Mouse (Mus musculus) layer of hippocampus, postnatal 10 days (tissue): ENCODE measurements around the gene Hcn1. TPM values are rescaled to one million over a fixed set of nuclear protein-coding genes. Genes with fewer than 3 reads are reported as not detected.

Experiments used
- DNase-seq, 2 experiments: peaks; one replicate each; pipeline ENCODE4 v3.0.0; 2021; ENCODE audit warnings: low spot score in 2 of 2
- long read RNA-seq: library from polyadenylated mRNA; stranded (forward); transcript quantifications from one replicate; pipeline ENCODE4 v2.0.0, GENCODE M21; 2023
- total RNA-seq, 2 experiments: library from RNA; stranded (reverse); gene quantifications; 2 replicates each; pipeline ENCODE4 v1.2.3; 2021

The Hcn1 gene
- total RNA-seq = 10 to 100 TPM; 36.5 to 39.6 TPM
- long read RNA-seq, full-length matches to known transcripts = 11 of 14 reads
- long read RNA-seq, partial matches to known transcripts = 1 of 14 reads
- long read RNA-seq, other reads (novel, unspliced or antisense) = 2 of 14 reads

DNA sequence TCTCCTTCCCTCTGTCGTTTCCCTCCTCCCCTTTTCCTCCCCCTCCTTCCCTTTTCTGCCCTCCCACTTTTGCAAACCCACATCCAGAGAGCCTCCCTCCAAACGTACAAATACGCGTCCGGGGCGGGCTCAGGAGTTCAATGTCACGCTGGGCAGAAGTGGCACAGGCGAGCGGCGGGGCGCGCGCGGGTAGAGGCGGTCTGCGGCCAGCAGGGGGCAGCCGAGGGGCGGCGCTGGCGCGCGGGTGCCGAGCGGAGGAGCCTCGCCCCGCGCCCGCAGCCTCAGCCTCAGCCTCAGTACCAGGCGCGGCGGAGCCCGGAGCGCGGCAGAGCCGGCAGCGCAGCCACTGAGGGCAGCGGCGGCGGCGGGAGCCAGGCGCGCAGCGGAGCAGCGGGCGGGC lies at the start of gene Hcn1:
Gene Hcn1 (plus strand): TSS at position 140 of the 400 bp plus-strand sequence.
- DNase-seq = peak; percentile 81 to 91

- DNase-seq = peak; percentile 22 to 47
These were observed 34.9 kb upstream of the Hcn1 start for GRCm38 (mm10) chr13:117567251-117567650.

DNA sequence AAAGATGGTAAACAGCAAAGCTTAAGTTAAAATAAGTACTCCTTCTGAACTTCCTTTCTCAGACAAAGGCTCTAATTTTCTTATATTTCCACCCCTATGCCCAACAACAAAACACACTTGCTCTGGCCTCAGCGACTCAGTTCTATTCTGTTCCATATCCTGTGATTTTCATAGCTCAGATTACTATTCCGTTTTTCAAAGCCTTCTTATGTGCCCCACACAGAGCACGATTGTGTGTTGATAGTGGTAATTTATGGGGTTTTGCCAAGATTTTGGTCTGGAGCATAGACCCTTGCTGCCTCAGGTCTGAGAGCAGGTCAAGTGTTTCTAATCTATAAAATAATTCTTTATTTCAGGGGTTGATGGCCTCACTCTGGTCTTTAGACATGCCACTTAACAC lies 30.4 kb upstream of the Hcn1 start:
- DNase-seq = no peak

DNA sequence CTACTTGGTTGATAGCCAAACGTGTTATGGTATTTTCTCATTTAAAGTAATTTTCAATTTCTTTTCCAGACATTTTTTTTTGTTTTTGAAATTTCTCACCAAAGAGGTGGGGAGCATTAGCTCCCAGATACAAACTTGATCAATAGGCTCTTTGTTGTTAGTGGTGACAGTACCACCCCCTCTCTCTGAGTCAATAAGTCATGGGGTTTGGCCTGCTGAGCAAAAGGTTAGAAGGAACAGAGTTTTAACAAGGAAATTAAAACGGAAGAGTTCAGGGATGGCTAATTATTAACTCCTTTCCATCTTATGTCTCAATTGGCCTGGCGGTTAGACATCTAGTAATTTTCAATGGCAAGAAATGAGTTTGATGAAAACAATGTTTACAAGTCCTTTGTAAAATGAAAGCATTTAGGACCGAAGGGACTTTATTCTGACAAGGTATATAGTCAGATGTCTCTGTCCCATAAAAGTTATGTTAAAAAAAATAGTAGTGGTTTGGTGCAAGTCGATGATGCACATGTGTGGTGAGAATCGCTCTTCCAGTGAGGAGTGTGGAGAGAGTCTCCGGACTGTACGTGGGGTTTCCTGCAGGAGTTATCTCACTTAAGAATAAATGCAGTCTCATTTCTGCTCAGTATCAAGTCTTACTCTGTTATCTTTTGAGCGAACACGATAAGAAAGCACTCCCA lies 7.5 kb upstream of the Hcn1 start:
- no peak for DNase-seq

GRCm38 (mm10) chr13:117595183-117595532 lies 7.0 kb upstream of the Hcn1 start:
- no peak for DNase-seq

GRCm38 (mm10) chr13:117601331-117601965 lies 672 bp upstream of the Hcn1 start:
- DNase-seq = no peak

DNA sequence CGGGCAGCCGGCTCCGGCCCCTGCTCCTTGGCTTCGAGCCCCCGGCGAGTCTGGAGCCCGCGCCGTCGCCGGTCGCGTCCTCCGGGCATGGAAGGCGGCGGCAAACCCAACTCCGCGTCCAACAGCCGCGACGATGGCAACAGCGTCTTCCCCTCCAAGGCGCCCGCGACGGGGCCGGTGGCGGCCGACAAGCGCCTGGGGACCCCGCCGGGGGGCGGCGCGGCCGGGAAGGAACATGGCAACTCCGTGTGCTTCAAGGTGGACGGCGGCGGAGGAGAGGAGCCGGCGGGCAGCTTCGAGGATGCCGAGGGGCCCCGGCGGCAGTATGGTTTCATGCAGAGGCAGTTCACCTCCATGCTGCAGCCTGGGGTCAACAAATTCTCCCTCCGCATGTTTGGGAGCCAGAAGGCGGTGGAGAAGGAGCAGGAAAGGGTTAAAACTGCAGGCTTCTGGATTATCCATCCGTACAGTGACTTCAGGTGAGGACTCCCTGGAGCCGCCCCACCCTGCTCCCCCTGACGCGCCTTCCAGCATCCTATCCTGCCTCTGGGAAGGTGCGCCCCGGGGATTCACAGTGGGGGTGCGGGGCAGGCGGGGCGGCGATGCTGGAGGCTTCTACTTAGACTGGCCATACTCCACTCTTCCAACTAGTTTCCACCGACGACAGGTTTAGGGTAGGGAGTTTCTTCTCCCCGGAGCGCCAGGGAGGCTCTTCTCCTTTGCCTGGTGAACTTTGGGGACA lies 668 bp downstream of the Hcn1 start:
- DNase-seq = peak; percentile 28 to 45

DNA sequence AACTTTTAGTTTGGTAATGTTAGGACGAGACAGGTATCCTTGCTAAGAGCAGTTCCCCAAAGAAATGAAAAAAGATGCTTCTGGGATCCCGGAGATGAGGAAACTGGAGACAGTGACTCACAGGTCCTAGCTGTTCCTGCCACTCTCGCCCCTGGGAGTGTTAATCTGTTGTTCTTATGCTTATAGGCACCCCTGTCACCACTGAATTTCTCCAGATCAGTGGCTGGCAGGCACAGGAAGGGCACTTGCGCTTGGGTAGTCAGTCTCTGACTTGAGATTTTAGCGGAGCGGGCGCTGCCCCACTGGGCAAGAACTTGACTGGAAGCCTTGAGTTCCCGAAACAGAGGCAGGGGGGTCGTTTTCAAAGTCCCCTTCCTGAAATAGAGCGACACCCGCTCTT lies 1.3 kb downstream of the Hcn1 start:
- peak; percentile 12 to 23 for DNase-seq

DNA sequence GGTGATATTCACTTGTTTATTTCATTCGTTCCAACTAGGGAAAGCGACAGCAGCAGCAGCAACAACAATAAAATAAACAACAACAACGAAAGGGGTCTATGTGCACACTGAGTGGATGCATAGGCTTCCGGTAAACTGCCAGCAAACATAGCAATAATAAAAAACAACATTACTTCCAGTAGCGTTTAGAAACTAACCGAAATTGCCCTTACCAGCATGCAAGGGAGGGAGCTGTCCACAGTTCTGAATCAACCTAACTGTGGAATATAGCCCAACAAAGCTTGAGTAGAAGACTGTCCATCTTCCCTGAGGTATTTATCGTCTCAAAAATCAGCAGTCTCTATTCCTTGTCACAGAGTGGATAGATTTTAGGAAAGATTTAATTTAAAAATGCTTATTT lies 2.0 kb downstream of the Hcn1 start:
- DNase-seq = no peak

DNA sequence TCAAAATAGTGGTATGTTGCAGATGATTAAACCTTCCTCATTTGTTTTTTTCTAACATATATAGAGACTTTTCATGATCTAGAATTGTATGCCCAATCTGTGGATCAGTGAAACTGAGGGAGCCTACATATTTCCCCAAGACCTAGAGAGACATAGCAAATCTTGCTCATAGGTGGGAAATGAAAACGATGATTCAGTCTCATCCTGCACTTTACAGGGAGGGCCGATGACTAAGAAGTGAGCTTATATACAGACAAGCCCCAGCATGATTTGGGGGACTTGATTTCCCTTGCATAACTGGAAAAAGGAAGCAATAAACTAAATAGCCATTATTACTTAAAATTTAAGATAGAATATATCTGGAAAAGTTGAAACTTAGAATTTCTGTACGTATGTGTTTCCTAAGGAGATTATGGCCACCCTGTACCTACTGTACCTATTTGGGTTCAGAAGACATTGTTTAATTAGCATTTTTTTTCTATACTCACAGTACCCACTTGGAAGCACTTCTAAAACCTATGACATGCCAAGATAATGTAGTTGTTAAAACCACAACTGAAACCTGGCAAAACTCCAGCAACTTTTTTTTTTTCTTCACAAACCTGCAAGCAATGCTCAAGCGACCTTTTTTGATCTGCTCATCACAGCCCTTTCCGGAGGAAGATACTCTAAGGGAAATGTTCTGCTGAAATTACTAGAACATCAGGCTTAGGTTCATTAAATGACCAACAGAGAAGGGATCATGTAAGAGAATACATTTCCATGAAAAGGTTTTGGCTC lies 3.0 kb downstream of the Hcn1 start:
- no peak for DNase-seq

DNA sequence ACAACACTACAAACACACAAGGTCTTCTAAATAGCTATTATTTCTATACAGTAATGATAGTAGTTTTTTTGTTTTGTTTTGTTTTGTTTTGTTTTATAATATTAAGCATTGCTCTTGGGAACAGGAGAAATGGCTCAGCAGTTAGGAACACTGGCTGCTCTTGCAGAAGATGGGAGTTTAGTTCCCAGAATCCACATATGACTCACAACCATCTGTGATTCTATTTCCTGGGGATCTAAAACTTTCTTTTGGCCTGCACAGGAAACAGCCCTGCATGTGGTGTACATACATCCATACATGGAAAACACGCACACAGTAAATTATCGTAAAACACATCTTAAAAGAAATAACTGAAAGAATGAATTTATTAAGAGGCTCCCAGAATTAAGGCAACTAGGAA lies 9.8 kb downstream of the Hcn1 start:
- DNase-seq = no peak

- no peak for DNase-seq
These were observed 17.4 kb downstream of the Hcn1 start for GRCm38 (mm10) chr13:117619544-117619943.

DNA sequence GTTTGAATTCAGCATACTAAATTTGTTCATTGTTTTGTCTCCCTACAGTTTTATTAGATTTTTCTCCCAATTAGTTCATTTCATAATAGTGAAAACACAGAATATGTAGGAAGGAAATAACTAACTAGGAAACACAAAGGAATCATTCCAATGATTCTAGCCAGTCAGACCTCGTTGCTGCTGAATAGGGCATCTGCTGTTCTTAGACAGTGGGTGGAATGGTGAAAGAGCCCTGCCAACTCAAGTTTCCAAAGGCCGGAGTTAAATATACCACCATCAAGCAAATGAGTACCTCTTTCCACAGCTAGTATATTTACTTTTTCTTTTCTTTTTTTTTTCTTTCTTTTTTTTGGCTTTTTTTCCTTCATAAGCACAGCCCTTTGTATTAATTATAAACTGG lies 55.4 kb downstream of the Hcn1 start:
- DNase-seq = no peak

DNA sequence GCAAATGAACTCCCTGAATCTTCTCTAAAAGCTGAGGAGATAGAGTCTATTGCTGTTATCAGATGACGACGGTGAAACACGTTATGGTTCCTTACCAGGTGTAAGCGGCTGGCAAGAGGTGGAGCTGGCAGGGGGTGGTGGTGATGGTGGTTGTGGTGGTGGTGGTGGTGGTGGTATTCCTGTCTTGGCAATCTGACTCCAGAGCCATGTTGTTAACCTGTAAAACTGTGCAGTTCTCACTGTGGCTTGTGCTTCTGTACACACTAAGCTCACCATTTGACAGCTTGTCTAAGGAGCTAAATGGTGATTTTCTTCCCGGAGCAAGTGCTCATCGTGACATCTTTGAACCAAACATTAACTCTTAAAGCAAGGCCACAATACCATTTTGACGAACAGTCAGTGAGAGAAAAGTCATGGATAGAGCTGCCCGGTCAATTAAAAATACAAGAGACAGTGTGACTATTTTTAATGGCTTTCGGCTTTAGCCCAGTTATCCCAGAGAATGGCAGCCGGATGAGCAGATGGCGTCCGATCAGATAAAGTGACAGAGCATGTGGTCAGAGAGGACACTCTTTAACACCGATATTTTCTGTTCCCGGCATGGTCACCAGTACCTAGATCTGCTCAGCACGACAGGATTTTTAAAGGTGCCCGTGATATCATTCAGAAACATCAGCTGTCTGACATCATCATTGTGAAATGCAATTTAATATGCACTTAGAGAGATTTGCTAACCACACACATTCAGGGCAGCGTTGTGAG lies 56.5 kb downstream of the Hcn1 start:
- peak; percentile 14 to 20 for DNase-seq

GRCm38 (mm10) chr13:117659511-117659910 lies 57.4 kb downstream of the Hcn1 start:
- DNase-seq = peak in 1 of 2 experiments; percentile 23

- DNase-seq = no peak
These were observed 60.5 kb downstream of the Hcn1 start for GRCm38 (mm10) chr13:117662661-117663060.

DNA sequence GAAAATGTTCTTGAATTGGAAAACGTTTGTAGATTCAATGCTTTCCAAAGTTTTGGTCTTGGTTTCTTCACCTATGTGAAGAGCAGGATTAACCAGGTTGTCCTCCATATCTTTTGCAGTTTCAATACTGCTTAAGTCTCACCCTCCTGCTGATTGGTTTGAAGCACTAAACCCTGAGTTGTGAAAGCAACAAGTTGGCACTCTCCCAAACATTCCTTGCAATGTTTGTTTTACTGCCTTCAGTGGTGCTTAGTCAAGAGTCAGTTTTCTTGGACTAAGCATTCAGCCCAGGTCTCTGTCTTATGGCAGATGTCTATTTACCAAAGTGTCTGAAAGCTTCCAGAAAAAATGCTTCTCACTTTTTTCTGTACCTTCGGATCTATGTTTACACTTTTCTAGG lies 67.2 kb downstream of the Hcn1 start:
- no peak for DNase-seq

DNA sequence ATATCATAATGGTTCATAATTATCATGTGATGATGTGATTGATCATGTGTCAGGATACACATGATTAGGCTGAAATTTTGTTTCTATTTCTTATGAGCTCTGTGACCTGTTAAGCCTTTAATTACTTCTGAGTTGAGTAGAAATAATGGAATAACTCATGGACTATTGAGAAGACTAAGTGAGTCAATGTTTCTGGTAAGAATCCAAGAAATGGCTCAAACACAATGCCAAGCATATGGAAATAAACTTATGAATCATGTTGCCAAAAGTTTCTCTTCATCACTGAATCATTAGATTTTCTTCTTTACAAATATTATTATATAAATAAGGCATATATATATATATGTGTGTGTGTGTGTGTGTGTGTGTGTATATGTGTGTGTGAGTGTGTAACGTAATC lies 69.7 kb downstream of the Hcn1 start:
- no peak for DNase-seq

GRCm38 (mm10) chr13:117676418-117676817 lies 74.3 kb downstream of the Hcn1 start:
- no peak for DNase-seq

DNA sequence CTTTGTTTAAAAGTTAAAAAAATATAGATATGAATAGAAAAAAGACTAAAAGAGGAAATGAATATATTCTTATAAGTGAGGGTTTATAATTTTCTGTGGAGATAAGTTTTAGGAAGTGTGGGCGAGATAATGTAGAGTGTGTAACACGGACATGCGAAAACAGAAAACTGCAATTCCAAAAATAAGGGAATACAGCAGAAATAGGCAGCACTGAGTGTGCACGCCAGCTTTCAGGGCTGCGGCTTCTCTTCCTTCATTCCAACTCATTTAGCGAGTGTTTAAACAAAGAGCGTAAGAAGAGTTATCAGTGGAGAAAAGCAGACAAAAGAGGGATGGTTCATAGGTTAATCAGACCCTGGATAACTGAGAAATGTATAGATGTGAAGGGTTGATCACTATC lies 85.5 kb downstream of the Hcn1 start:
- no peak for DNase-seq
